Mouse (Mus musculus) olfactory bulb, adult 2 months (tissue): ENCODE results near the gene P4ha1.

ENCODE experiments used
- CTCF ChIP-seq: fragments of 200-500 bp; IDR thresholded peaks from 2 replicates; pipeline ENCODE4 v1.5.1; 2012; ENCODE audit warnings: low read depth, mild to moderate bottlenecking, low read length, moderate library complexity; ENCODE audit not compliant: insufficient read depth
- POLR2A ChIP-seq: fragments of 200-500 bp; IDR thresholded peaks from 2 replicates; pipeline ENCODE4 v1.6.1; 2012; ENCODE audit warnings: mild to moderate bottlenecking, low read depth, low read length, moderate library complexity; ENCODE audit not compliant: insufficient read depth

DNA sequence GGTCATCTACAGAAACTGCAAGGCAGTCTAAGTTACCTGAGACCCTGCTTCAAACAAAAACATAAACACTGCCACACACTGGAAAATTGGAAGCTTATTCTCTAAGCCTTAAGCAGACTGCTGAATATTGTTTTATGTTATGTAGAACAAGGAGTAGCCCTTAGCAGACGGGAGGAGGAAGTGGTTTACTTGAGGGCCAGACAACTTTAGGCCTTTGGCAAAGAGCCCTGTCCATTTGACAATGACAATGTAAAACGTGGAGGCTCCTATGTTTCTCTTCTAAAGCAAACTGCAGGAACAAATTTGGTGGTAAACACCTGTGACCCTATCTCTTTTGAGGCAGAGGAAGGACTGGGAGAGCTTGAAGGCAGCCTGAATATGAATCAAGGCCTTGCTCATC lies 13.0 kb upstream of the P4ha1 start:
- no peak for TF ChIP-seq POLR2A
- no peak for TF ChIP-seq CTCF
